Mouse (Mus musculus) heart, postnatal 0 days (tissue): ENCODE measurements at regions not wholly inside any gene's neighbourhood (a gene's known extent, or its start where the extent isn't known, plus 50 kb on each side); places are given as distances from the start of the nearest gene placed in this dataset.

Source experiments
- CTCF ChIP-seq: IDR thresholded peaks from 2 replicates; pipeline ENCODE4 v1.5.1; 2016; ENCODE audit warnings: antibody characterized with exemption, control low read depth, low read depth
- EP300 ChIP-seq: IDR thresholded peaks from 2 replicates; pipeline ENCODE4 v1.6.1; 2016; ENCODE audit warnings: antibody characterized with exemption, low read depth

DNA sequence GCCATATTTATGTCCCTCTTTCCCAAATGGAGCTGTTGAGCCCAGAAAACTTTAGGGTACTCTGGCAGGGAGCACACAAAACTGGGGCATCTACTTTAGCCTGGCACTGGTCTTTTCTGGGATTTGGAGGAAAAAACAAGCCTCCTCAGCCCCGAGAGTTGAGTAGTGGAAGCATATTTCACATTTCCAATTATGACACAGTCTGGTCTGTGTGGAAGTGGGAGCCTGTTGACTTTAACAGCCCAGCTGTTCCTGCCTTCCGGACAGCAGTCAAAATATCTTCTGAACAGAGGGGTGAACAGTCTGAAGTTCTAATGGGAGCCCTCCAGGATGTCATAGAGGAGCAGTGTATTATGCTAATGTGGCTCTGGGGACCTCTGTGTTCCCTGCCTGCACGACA is 209.1 kb downstream of the Sec16b start:
- TF ChIP-seq CTCF, result no peak
- no peak for TF ChIP-seq EP300
